ENCODE assay signal across 8 mouse cellular contexts in genomic region chrX:105927941-105928860, GRCm38 (mm10). TPM values are rescaled to one million over a fixed set of nuclear protein-coding genes. Genes with fewer than 3 reads are reported as not detected.
DNase-seq lines count a peak whose midpoint lies in the region; ATAC-seq and TF ChIP-seq lines count a peak whose summit lies in the region.

No protein-coding gene starts in this region.

- peak overlapping the region; percentile 59 for H3K4me2 ChIP-seq in forebrain, embryonic 13.5 days

- no peaks in the 10 kb centered on the region for H3K9me3 ChIP-seq in G1E (replicated peaks)
- H3K9me3 ChIP-seq in forebrain, embryonic 13.5 days (replicated peaks) = no peaks in the 10 kb centered on the region
- H3K9me3 ChIP-seq in hindbrain, embryonic 10.5 days = peaks cover 9% of the 10 kb centered on the region; the same call in 1 of the 2 replicates

- peak; percentile 49; the same call in 1 of the 2 replicates for TF ChIP-seq POLR2A in brain, embryonic 14.5 days (IDR thresholded peaks at IDR 0.05; ENCODE audit: borderline replicate concordance, extremely low read depth, insufficient read depth, insufficient read length, poor library complexity, severe bottlenecking)

- peaks cover 22% of the 10 kb centered on the region for H3K4me1 ChIP-seq in G1E (ENCODE audit: insufficient read depth, low read depth, low read length)
- peaks cover 13% of the 10 kb centered on the region for H3K4me1 ChIP-seq in forebrain, embryonic 13.5 days
- H3K4me1 ChIP-seq in hindbrain, embryonic 10.5 days (replicated peaks) = no peaks in the 10 kb centered on the region

- H3K27me3 ChIP-seq in G1E (ENCODE audit: insufficient read depth, low read length) = no peaks in the 10 kb centered on the region
- H3K27me3 ChIP-seq in forebrain, embryonic 13.5 days = no peaks in the 10 kb centered on the region
- H3K27me3 ChIP-seq in hindbrain, embryonic 10.5 days (ENCODE audit: insufficient read depth, poor library complexity, severe bottlenecking) = no peaks in the 10 kb centered on the region

- DNase-seq in G1E (ENCODE audit: low spot score) = peak; percentile 14
- peak; percentile 56 for DNase-seq in brain, embryonic 14.5 days (ENCODE audit: low read depth)
- DNase-seq in hindbrain, embryonic 10.5 days (ENCODE audit: low spot score) = peak; percentile 55
- DNase-seq in layer of hippocampus, postnatal 10 days (ENCODE audit: low spot score in 2 of 2) = peak; percentile 35 to 45
- DNase-seq in lung, postnatal 36 days = peak; percentile 51
- DNase-seq in right cerebral cortex, postnatal 10 days (ENCODE audit: low spot score in 2 of 2) = peak; percentile 56 to 58
- DNase-seq in yolk sac, embryonic 10.5 days (ENCODE audit: low spot score) = peak; percentile 49

- WGBS in forebrain, embryonic 13.5 days = 32% methylated on average over 44 of the region's 69 CpGs
- WGBS in hindbrain, embryonic 10.5 days = 27% methylated on average over 50 of the region's 69 CpGs

- peak overlapping the region; percentile 89 for H3K9ac ChIP-seq in forebrain, embryonic 13.5 days

- peak overlapping the region; percentile 94 for H3K27ac ChIP-seq in forebrain, embryonic 13.5 days
- peak overlapping the region; percentile 97 for H3K27ac ChIP-seq in hindbrain, embryonic 10.5 days

- H3K4me3 ChIP-seq in G1E (ENCODE audit: low read depth, low read length) = peak overlapping the region; percentile 77
- H3K4me3 ChIP-seq in forebrain, embryonic 13.5 days = peak overlapping the region; percentile 62
- H3K4me3 ChIP-seq in hindbrain, embryonic 10.5 days = peak overlapping the region; percentile 68

- peaks cover 25% of the 10 kb centered on the region for H3K36me3 ChIP-seq in G1E (replicated peaks)
- no peaks in the 10 kb centered on the region for H3K36me3 ChIP-seq in forebrain, embryonic 13.5 days (ENCODE audit: poor library complexity, severe bottlenecking)
- H3K36me3 ChIP-seq in hindbrain, embryonic 10.5 days = peaks cover 21% of the 10 kb centered on the region

- no peak for ATAC-seq in G1E (ENCODE audit: extremely low read depth, insufficient number of reproducible peaks, low FRiP score, poor library complexity, severe bottlenecking)
- peak; percentile 57 for ATAC-seq in forebrain, embryonic 13.5 days

- TF ChIP-seq CTCF in G1E (IDR thresholded peaks at IDR 0.05; ENCODE audit: low read depth, low read length) = no peak
- no peak for TF ChIP-seq CTCF in brain, embryonic 14.5 days (IDR thresholded peaks at IDR 0.05; ENCODE audit: borderline replicate concordance, extremely low read depth, insufficient read depth, insufficient read length)

RNA-seq across cellular contexts. Expression of gene Atrx, which starts 1.0 kb away (rescaled TPM):
- 302 and 418 TPM in 2 replicates for total RNA-seq in G1E (2014; fragmentation: Nextera tagmentation)
- 213 and 269 TPM in 2 replicates for total RNA-seq in G1E (2017)
- 21.4 and 32.6 TPM in 2 replicates for polyA plus RNA-seq in G1E (2012)
- 84.4 and 105 TPM in 2 replicates for polyA plus RNA-seq in brain, embryonic 14.5 days (2012; rRNA removed)
- 268 and 271 TPM in 2 replicates for polyA plus RNA-seq in forebrain, embryonic 13.5 days (2015; fragmentation: Nextera tagmentation; extraction: Ambion mirVana)
- 127 and 163 TPM in 2 replicates for polyA plus RNA-seq in hindbrain, embryonic 10.5 days (2016; fragmentation: Nextera tagmentation; extraction: Ambion mirVana)
- 100 to 1,000 TPM; 217 TPM for total RNA-seq in layer of hippocampus, postnatal 10 days (2021)
